Mouse (Mus musculus): ENCODE measurements around the gene Mas1.

- TF ChIP-seq CTCF (IDR thresholded peaks at IDR 0.05; ENCODE audit: low read depth) = no peak
- TF ChIP-seq EP300 (IDR thresholded peaks at IDR 0.05; ENCODE audit: low read depth) = no peak
These were observed 16.3 kb downstream of the Mas1 start for GRCm38 (mm10) chr17:12851689-12852088.

Measured in liver, postnatal 0 days (tissue).